Mouse (Mus musculus) stomach, embryonic 16.5 days (tissue): ENCODE measurements around the gene Gm21905. TPM values are rescaled to one million over a fixed set of nuclear protein-coding genes. Genes with fewer than 3 reads are reported as not detected.

ENCODE experiments used
- polyA plus RNA-seq: library from polyadenylated mRNA; unstranded; fragments of >200 nt; fragmentation: Nextera tagmentation; extraction: Ambion mirVana; gene quantifications from 2 replicates; pipeline ENCODE4 v1.2.1, GENCODE M21; 2015

Gene Gm21905
- polyA plus RNA-seq, 1 experiment from 2014 or later, result not detected

Other genes with a start within 250 kb of the Gm21905 start
- 10.2 and 10.4 TPM in 2 replicates for gene Atp8a1, start 99.0 kb downstream of the Gm21905 start, polyA plus RNA-seq
- not detected in 2 replicates for gene Gm5108, start 4.8 kb downstream of the Gm21905 start, polyA plus RNA-seq
- not detected in 2 replicates for gene Grxcr1, start 85.4 kb upstream of the Gm21905 start, polyA plus RNA-seq